Mouse (Mus musculus) cortical plate, adult 2 months (tissue): Measurements from ENCODE around the gene Rtn4rl1.

Source experiments
- CTCF ChIP-seq: fragments of 200-500 bp; IDR thresholded peaks from 2 replicates; pipeline ENCODE4 v1.5.1; 2011; ENCODE audit warnings: mild to moderate bottlenecking, control low read depth, low read length; ENCODE audit not compliant: insufficient read depth; ENCODE audit errors: extremely low read depth
- POLR2A ChIP-seq: fragments of 200-500 bp; IDR thresholded peaks from 2 replicates; pipeline ENCODE4 v1.6.1; 2011; ENCODE audit warnings: mild to moderate bottlenecking, low read length, control low read depth; ENCODE audit not compliant: insufficient read depth; ENCODE audit errors: extremely low read depth

GRCm38 (mm10) chr11:75261730-75262129, 68.1 kb downstream of the Rtn4rl1 start:
- no peak for TF ChIP-seq CTCF
- TF ChIP-seq POLR2A, result no peak
